Mouse (Mus musculus) kidney, postnatal 0 days (tissue): ENCODE measurements around the gene A630001G21Rik. TPM values are rescaled to one million over a fixed set of nuclear protein-coding genes. Genes with fewer than 3 reads are reported as not detected.

Experiments
- ATAC-seq: fragments of 200-750 bp; cut with Nextera tagmentation; replicated peaks from 2 replicates; pipeline ENCODE4 v1.8.0; 2017; ENCODE audit warnings: low read depth, moderate number of reproducible peaks, moderate TSS enrichment, moderate library complexity; ENCODE audit not compliant: low FRiP score
- DNase-seq: peaks from one replicate; pipeline ENCODE4 v3.0.0-alpha.2; 2016; ENCODE audit warnings: low spot score
- H3K27ac ChIP-seq: fragments of 300-500 bp; sonication (generic); 2 replicates; pipeline ENCODE4 v1.5.1; 2014; ENCODE audit warnings: mild to moderate bottlenecking
- H3K27me3 ChIP-seq: fragments of 300-500 bp; sonication (generic); 2 replicates; pipeline ENCODE4 v1.6.1; 2014; ENCODE audit warnings: low read length, mixed read lengths; ENCODE audit not compliant: insufficient read depth
- H3K36me3 ChIP-seq: fragments of 300-500 bp; sonication (generic); 2 replicates; pipeline ENCODE4 v1.6.1; 2014; ENCODE audit warnings: low read length, mixed read lengths; ENCODE audit not compliant: insufficient read depth
- H3K4me1 ChIP-seq: fragments of 300-500 bp; sonication (generic); replicated peaks from 2 replicates; pipeline ENCODE4 v1.6.1; 2014; ENCODE audit warnings: antibody characterized with exemption, low read length, mixed read lengths; ENCODE audit not compliant: insufficient read depth
- H3K4me2 ChIP-seq: fragments of 300-500 bp; sonication (generic); 2 replicates; pipeline ENCODE4 v1.6.1; 2014; ENCODE audit warnings: mild to moderate bottlenecking, low read length, moderate library complexity, mixed read lengths
- H3K4me3 ChIP-seq: fragments of 300-500 bp; sonication (generic); replicated peaks from 2 replicates; pipeline ENCODE4 v1.5.1; 2014; ENCODE audit warnings: low read depth, low read length
- H3K9ac ChIP-seq: fragments of 300-500 bp; sonication (generic); 2 replicates; pipeline ENCODE4 v1.6.1; 2014; ENCODE audit warnings: low read depth, low read length
- H3K9me3 ChIP-seq: fragments of 300-500 bp; sonication (generic); replicated peaks from 2 replicates; pipeline ENCODE4 v1.6.1; 2016; ENCODE audit warnings: low read length, inconsistent platforms, mixed read lengths
- CTCF ChIP-seq: IDR thresholded peaks from 2 replicates; pipeline ENCODE4 v1.5.1; 2016; ENCODE audit warnings: antibody characterized with exemption, low read depth, mild to moderate bottlenecking, moderate library complexity
- WGBS: fragments of 180-500 bp; shearing (Covaris S2); extraction: QIAGEN DNeasy Blood & Tissue Kit; methylation state at CpG from one replicate; pipeline ENCODE4 v1.1.7; 2014; 5-methylcytosine and 5-hydroxymethylcytosine counted together
- polyA plus RNA-seq: library from polyadenylated mRNA; unstranded; fragments of >200 nt; fragmentation: Nextera tagmentation; extraction: Ambion mirVana; gene quantifications from 2 replicates; pipeline ENCODE4 v1.2.1, GENCODE M21; 2015

Gene A630001G21Rik
- polyA plus RNA-seq, 1 experiment from 2014 or later = 1.7 TPM

- DNase-seq = peak; percentile 58
- ATAC-seq = 0 out of 2 replicates have a peak, but pooled peaks have one; percentile 31
Observed at GRCm38 (mm10) chr1:85794106-85794771, 15.8 kb upstream of the A630001G21Rik start.

GRCm38 (mm10) chr1:85793208-85794105 lies 15.0 kb upstream of the A630001G21Rik start, which contains the start of gene Cab39:
Cab39 (plus strand) TSS chr1:85793441.
- no peaks in the 10 kb centered on the region for H3K27me3 ChIP-seq
- peak within 1 kb of the TSS; percentile 99 for H3K9ac ChIP-seq
- H3K36me3 ChIP-seq = no peaks in the 10 kb centered on the region
- H3K4me3 ChIP-seq = peak within 1 kb of the TSS; percentile 99
- H3K27ac ChIP-seq = peak within 1 kb of the TSS; percentile 98
- no peaks in the 10 kb centered on the region for H3K9me3 ChIP-seq
- 0 out of 2 replicates have a peak, but pooled peaks cover 3% of the 10 kb centered on the region for H3K4me1 ChIP-seq
- TF ChIP-seq CTCF = peak; percentile 68
- under 1% methylated on average over 95 of the region's 118 CpGs for WGBS
- ATAC-seq = peak; percentile 93
- H3K4me2 ChIP-seq = peak within 1 kb of the TSS; percentile 73
- DNase-seq = peak; percentile 88

More at GRCm38 (mm10) chr1:85794106-85794771, 15.8 kb upstream of the A630001G21Rik start:
- WGBS = under 1% methylated on average over 38 of the region's 38 CpGs
- Histone ChIP-seq H3K4me1 (0 out of 2 replicates have a peak, but pooled peaks cover 3% of the 10 kb centered on the region), H3K36me3 (no peaks in the 10 kb centered on the region), H3K4me3 (peak overlapping the region; percentile 99), H3K27me3 (no peaks in the 10 kb centered on the region), H3K9ac (peak overlapping the region; percentile 99), H3K9me3 (no peaks in the 10 kb centered on the region), H3K27ac (peak overlapping the region; percentile 98), H3K4me2 (peak overlapping the region; percentile 73)
- no peak for TF ChIP-seq CTCF

DNA sequence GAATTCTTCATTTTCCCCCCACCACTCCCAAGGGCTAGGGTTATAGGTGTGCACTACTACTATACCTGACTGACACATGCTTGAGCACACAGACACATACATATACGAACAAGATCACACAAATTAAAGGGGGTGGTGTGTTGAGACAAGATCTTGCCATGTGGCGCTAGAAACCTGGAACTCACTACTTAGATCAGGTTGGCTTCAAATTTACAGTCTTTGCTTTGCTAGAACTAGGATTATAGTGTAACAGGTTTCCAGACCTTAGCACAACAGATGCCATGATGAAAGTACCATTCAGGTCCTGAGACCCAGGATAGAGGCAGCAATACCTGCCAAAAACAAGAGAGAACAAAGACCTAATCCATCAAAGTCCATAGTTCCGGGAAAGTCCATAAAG lies 13.0 kb upstream of the A630001G21Rik start:
- ATAC-seq (no peak), DNase-seq (no peak)
- H3K9me3 ChIP-seq = no peaks in the 10 kb centered on the region
- TF ChIP-seq CTCF = no peak
- no peaks in the 10 kb centered on the region for H3K36me3 ChIP-seq
- no peak overlapping the region for H3K9ac ChIP-seq
- no peak overlapping the region for H3K4me2 ChIP-seq
- 0 out of 2 replicates have a peak, but pooled peaks cover 3% of the 10 kb centered on the region for H3K4me1 ChIP-seq
- H3K4me3 ChIP-seq = no peak overlapping the region
- WGBS = 75% methylated on average over 3 of the region's 3 CpGs
- H3K27me3 ChIP-seq = no peaks in the 10 kb centered on the region
- H3K27ac ChIP-seq = no peak overlapping the region

DNA sequence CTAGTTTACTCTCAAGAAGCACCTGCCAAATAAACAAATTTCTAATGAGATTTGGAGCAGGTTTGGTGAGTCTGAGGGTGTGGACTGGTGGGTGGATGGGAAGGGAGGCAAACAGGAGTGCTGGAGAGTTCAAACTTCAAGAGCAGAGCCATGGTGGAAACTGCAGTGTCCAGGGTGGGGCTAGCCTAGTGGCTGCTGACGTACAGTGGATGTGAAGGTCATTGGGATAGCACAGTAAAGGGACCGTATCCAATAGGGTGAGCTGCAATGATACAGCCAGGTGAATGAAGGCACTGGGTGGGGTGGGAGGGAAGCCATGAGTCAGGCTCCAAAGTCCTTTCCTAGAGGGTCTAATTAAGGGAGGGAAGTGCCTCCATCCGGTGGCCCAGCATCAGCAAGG lies 12.1 kb upstream of the A630001G21Rik start:
- H3K36me3 ChIP-seq = no peaks in the 10 kb centered on the region
- no peaks in the 10 kb centered on the region for H3K27me3 ChIP-seq
- no peak overlapping the region for H3K4me2 ChIP-seq
- no peak overlapping the region for H3K27ac ChIP-seq
- ATAC-seq = no peak
- 0 out of 2 replicates have a peak, but pooled peaks cover 3% of the 10 kb centered on the region for H3K4me1 ChIP-seq
- H3K9ac ChIP-seq = no peak overlapping the region
- 86% methylated on average over 3 of the region's 3 CpGs for WGBS
- no peak for DNase-seq
- no peaks in the 10 kb centered on the region for H3K9me3 ChIP-seq
- H3K4me3 ChIP-seq = no peak overlapping the region
- TF ChIP-seq CTCF = no peak

DNA sequence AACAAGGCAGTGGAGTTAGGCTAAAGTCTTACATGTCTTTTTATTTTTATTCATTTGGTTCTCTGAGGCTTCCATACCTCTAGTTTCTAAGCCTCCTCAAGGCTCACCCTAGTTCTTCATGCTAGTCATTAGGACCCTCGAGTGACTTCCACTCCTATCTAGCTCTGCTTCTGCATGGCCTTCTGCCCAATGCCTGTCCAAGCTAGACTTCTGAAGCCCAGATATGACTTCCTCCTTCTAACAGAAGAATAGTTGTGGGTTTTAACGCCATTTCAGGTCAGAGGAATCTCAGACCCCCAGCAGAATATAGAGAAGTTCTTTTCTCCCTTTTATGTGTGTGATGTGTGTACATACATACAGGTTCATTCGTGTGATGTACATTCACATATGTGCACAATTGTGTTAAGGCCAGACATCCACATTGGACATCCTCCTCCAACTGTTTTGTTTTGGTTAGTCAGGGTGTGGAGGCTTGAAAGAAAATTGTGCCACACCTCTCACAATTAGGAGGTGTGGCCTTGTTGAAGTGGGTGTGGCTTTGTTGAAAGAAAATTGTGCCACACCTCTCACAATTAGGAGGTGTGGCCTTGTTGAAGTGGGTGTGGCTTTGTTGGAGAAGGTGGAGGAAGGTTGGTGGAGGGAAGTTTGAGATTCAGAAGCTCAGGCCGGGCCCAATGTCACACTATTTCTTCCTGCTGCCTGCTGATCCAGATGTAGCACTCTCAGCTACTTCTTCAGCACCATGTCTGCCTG lies 1.2 kb upstream of the A630001G21Rik start:
- H3K4me2 ChIP-seq = no peak overlapping the region
- DNase-seq = no peak
- H3K4me1 ChIP-seq = no peaks in the 10 kb centered on the region
- no peak overlapping the region for H3K9ac ChIP-seq
- no peaks in the 10 kb centered on the region for H3K27me3 ChIP-seq
- TF ChIP-seq CTCF = no peak
- H3K4me3 ChIP-seq = no peak overlapping the region
- H3K27ac ChIP-seq = no peak overlapping the region
- no peaks in the 10 kb centered on the region for H3K36me3 ChIP-seq
- H3K9me3 ChIP-seq = no peaks in the 10 kb centered on the region
- no peak for ATAC-seq
- WGBS = 73% methylated on average over 4 of the region's 4 CpGs

DNA sequence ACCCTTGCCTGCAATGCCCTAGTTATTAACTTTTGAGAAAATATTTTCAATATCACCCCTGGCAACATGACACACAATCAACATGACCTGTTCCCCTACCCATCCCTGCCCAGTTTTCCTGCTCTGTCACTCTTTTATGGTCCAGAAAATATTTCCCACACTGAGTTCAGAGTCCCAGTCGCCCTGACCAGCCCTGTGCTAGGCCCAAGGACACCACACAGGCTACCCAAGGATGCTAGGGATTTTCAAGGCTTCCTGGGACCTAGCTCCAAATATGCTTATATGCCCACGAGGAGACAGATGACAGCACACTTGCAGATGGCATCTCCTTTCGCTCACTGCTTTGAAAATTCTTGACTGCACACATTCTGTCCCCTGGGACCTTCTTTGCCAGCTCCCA lies 569 bp upstream of the A630001G21Rik start:
- H3K9ac ChIP-seq = no peak overlapping the region
- no peaks in the 10 kb centered on the region for H3K9me3 ChIP-seq
- no peak overlapping the region for H3K4me2 ChIP-seq
- WGBS = 69% methylated on average over 3 of the region's 3 CpGs
- TF ChIP-seq CTCF = no peak
- ATAC-seq (no peak), DNase-seq (no peak)
- no peaks in the 10 kb centered on the region for H3K27me3 ChIP-seq
- H3K4me1 ChIP-seq = no peaks in the 10 kb centered on the region
- no peaks in the 10 kb centered on the region for H3K36me3 ChIP-seq
- no peak overlapping the region for H3K4me3 ChIP-seq
- no peak overlapping the region for H3K27ac ChIP-seq
